Mouse (Mus musculus) stomach, embryonic 14.5 days (tissue): ENCODE measurements around the gene Olfr808. TPM values are rescaled to one million over a fixed set of nuclear protein-coding genes. Genes with fewer than 3 reads are reported as not detected.

Source experiments
- microRNA-seq: library from miRNA; unstranded; fragments of <30 nt; microRNA quantifications from one replicate; pipeline ENCODE4, GENCODE M21; 2016
- polyA plus RNA-seq: library from polyadenylated mRNA; unstranded; fragments of >200 nt; fragmentation: Nextera tagmentation; extraction: Ambion mirVana; gene quantifications from 2 replicates; pipeline ENCODE4 v1.2.1, GENCODE M21; 2014

Gene Olfr808
- polyA plus RNA-seq, 1 experiment from 2014 or later: not detected

Small RNA genes lying within 50 kb of the gene (microRNA-seq; reads per million reads assigned to microRNA genes)
- gene Gm24485: not detected

Other genes with a start within 250 kb of the Olfr808 start
- gene Olfr791, start 243.7 kb upstream of the Olfr808 start, polyA plus RNA-seq: not detected in 2 replicates
- gene Olfr792, start 226.3 kb upstream of the Olfr808 start, polyA plus RNA-seq: not detected in 2 replicates
- gene Olfr794, start 197.8 kb upstream of the Olfr808 start, polyA plus RNA-seq: not detected in 2 replicates
- not detected in 2 replicates for gene Olfr796, start 152.9 kb upstream of the Olfr808 start, polyA plus RNA-seq
- not detected in 2 replicates for gene Olfr798, start 137.5 kb upstream of the Olfr808 start, polyA plus RNA-seq
- not detected in 2 replicates for gene Olfr799, start 128.0 kb upstream of the Olfr808 start, polyA plus RNA-seq
- gene Olfr800, start 107.8 kb upstream of the Olfr808 start, polyA plus RNA-seq: not detected in 2 replicates
- not detected in 2 replicates for gene Olfr801, start 91.6 kb upstream of the Olfr808 start, polyA plus RNA-seq
- gene Olfr802, start 77.3 kb upstream of the Olfr808 start, polyA plus RNA-seq: 0.06 TPM in 1 of 2 replicates, not detected in the other
- not detected in 2 replicates for gene Olfr803, start 71.2 kb upstream of the Olfr808 start, polyA plus RNA-seq
- gene Olfr804, start 62.3 kb upstream of the Olfr808 start, polyA plus RNA-seq: not detected in 2 replicates
- not detected in 2 replicates for gene Olfr805, start 36.1 kb upstream of the Olfr808 start, polyA plus RNA-seq
- gene Olfr806, start 23.6 kb upstream of the Olfr808 start, polyA plus RNA-seq: not detected in 2 replicates
- gene Olfr807, start 7.7 kb upstream of the Olfr808 start, polyA plus RNA-seq: not detected in 2 replicates
- gene Olfr809, start 9.2 kb downstream of the Olfr808 start, polyA plus RNA-seq: not detected in 2 replicates
- gene Olfr810, start 29.4 kb downstream of the Olfr808 start, polyA plus RNA-seq: not detected in 2 replicates
- gene Olfr811, start 38.9 kb downstream of the Olfr808 start, polyA plus RNA-seq: not detected in 2 replicates
- not detected in 2 replicates for gene Olfr812, start 80.6 kb downstream of the Olfr808 start, polyA plus RNA-seq
- gene Olfr813, start 89.9 kb downstream of the Olfr808 start, polyA plus RNA-seq: not detected in 2 replicates
- not detected in 2 replicates for gene Olfr814, start 114.4 kb downstream of the Olfr808 start, polyA plus RNA-seq
- not detected in 2 replicates for gene Olfr815, start 140.4 kb downstream of the Olfr808 start, polyA plus RNA-seq
- gene Olfr816, start 150.1 kb downstream of the Olfr808 start, polyA plus RNA-seq: not detected in 2 replicates
- gene Olfr818, start 183.6 kb downstream of the Olfr808 start, polyA plus RNA-seq: not detected in 2 replicates
- gene Olfr819, start 201.8 kb downstream of the Olfr808 start, polyA plus RNA-seq: not detected in 2 replicates
- gene Olfr247, start 210.7 kb downstream of the Olfr808 start, polyA plus RNA-seq: not detected in 2 replicates
- gene Gm10310, start 219.6 kb downstream of the Olfr808 start, polyA plus RNA-seq: not detected in 2 replicates
- gene Olfr820, start 247.1 kb downstream of the Olfr808 start, polyA plus RNA-seq: not detected in 2 replicates